In the genomic region with DNA sequence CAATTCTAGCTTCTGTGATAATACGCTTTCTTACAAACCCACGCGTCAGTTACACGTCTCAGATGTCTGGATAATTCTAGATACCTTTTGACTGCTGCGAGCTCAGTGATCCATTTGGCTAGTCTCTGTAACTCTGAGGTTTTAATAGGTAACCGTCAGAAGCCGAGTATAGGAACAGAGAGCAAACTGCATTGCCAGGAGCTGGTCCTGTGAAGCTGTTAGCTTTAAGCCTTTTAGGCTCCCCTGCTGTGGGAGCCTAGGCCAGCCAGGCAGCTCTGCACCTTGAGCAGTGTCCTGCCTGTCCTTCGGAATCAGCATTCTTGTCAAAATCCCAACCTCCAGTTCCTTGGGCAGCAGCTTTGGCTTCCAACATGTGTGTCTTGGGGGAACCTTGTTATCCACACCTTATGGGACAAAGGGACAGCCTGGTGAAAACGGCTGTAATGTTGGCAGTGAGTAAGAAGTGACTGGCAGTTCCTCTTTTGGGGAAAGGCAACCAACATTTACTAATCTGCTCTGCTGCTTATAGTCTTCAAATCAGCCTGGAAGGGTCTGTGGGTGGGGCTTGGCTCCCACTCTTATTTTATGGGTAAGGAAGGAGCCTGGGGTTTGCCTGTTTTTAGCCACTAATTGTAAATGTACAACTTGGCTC, we compare ENCODE assay signal across 12 mouse cellular contexts.
A peak's percentile ranks its signal among the peaks of the same experiment; 100 is the strongest.
DNase-seq lines count a peak whose midpoint lies in the region; ATAC-seq and TF ChIP-seq lines count a peak whose summit lies in the region.
"Had no signal": no experiment of that assay in that cellular context is flagged by ENCODE, and none has a peak within 500 bp of the region (broad histone marks: within the 10 kb centered on the region; RNA-seq: fewer than 3 reads in every experiment).

No protein-coding gene starts in this region.

- H3K36me3 ChIP-seq in forebrain, embryonic 16.5 days (ENCODE audit: control insufficient read depth, insufficient read depth): no peaks in the 10 kb centered on the region
- no peaks in the 10 kb centered on the region for H3K36me3 ChIP-seq in forebrain, postnatal 0 days (ENCODE audit: insufficient read depth)
- no peaks in the 10 kb centered on the region for H3K36me3 ChIP-seq in liver, postnatal 0 days (replicated peaks; ENCODE audit: insufficient read depth, low read length)
- H3K36me3 ChIP-seq: heart, embryonic 15.5 days had no signal

- H3K9me3 ChIP-seq in forebrain, embryonic 16.5 days (ENCODE audit: control insufficient read depth, low read length): no peaks in the 10 kb centered on the region
- no peaks in the 10 kb centered on the region for H3K9me3 ChIP-seq in forebrain, postnatal 0 days (ENCODE audit: low read length)
- no peaks in the 10 kb centered on the region for H3K9me3 ChIP-seq in liver, postnatal 0 days (ENCODE audit: low read length)
- H3K9me3 ChIP-seq: heart, embryonic 15.5 days had no signal

- whole genome bisulfite sequencing in forebrain, embryonic 16.5 days: 51% methylated on average over 9 of the region's 9 CpGs
- 57% methylated on average over 9 of the region's 9 CpGs for WGBS in forebrain, postnatal 0 days
- WGBS in liver, postnatal 0 days (ENCODE audit: insufficient replicate concordance): 49% methylated on average over 9 of the region's 9 CpGs

- TF ChIP-seq EP300 in liver, postnatal 0 days (IDR thresholded peaks at IDR 0.05; ENCODE audit: low read depth): no peak

- CTCF ChIA-PET in Patski (lab: Charles Lee): interaction anchor here (0.7 to 1.1 kb wide), 2 partner anchors 9 to 100 kb away, joined by 3 read pairs; no protein-coding TSS in a partner anchor

- H3K9ac ChIP-seq in forebrain, embryonic 16.5 days (replicated peaks; ENCODE audit: low read depth, low read length): no peak overlapping the region
- H3K9ac ChIP-seq in forebrain, postnatal 0 days: no peak overlapping the region
- H3K9ac ChIP-seq in liver, postnatal 0 days (replicated peaks): no peak overlapping the region
- H3K9ac ChIP-seq: heart, embryonic 15.5 days had no signal

- peak; percentile 12; the same call in 1 of the 2 replicates for ATAC-seq in forebrain, embryonic 16.5 days
- ATAC-seq in forebrain, postnatal 0 days: no peak
- no peak for ATAC-seq in liver, postnatal 0 days
- peak; percentile 36 for ATAC-seq in Patski
- ATAC-seq: lung, postnatal 0 days had no signal

- H3K27me3 ChIP-seq in forebrain, embryonic 16.5 days (replicated peaks; ENCODE audit: control insufficient read depth, insufficient read depth, low read length): no peaks in the 10 kb centered on the region
- no peaks in the 10 kb centered on the region for H3K27me3 ChIP-seq in forebrain, postnatal 0 days (ENCODE audit: insufficient read depth, low read length)
- H3K27me3 ChIP-seq in liver, postnatal 0 days (ENCODE audit: insufficient read depth, low read length): no peaks in the 10 kb centered on the region
- no peaks in the 10 kb centered on the region for H3K27me3 ChIP-seq in Patski
- H3K27me3 ChIP-seq: heart, embryonic 15.5 days had no signal

- POLR2A ChIA-PET in Patski (lab: Charles Lee): interaction anchor here (1.1 kb wide), 2 partner anchors 9 to 84 kb away, joined by 3 to 4 read pairs; no protein-coding TSS in a partner anchor

- no peak for TF ChIP-seq CTCF in forebrain, postnatal 0 days (IDR thresholded peaks at IDR 0.05; ENCODE audit: low read depth)
- TF ChIP-seq CTCF in liver, postnatal 0 days (IDR thresholded peaks at IDR 0.05; ENCODE audit: low read depth): no peak
- no peak for TF ChIP-seq CTCF in Patski (IDR thresholded peaks at IDR 0.05)

- no peak overlapping the region for H3K4me2 ChIP-seq in forebrain, embryonic 16.5 days (ENCODE audit: low read length)
- H3K4me2 ChIP-seq in forebrain, postnatal 0 days (ENCODE audit: low read depth): no peak overlapping the region
- no peak overlapping the region for H3K4me2 ChIP-seq in liver, postnatal 0 days (ENCODE audit: low read depth, low read length)
- H3K4me2 ChIP-seq: heart, embryonic 15.5 days had no signal

- no peak for DNase-seq in forebrain, postnatal 0 days
- no peak for DNase-seq in liver, postnatal 0 days
- DNase-seq in liver (no peak), Patski (ENCODE audit: low read depth, low spot score) (peak; percentile 55)
- DNase-seq in kidney, postnatal 36 days: peak; percentile 42 to 47
- no peak for DNase-seq in right cerebral cortex, adult 18-20 months
- DNase-seq in spleen, postnatal 36 days (ENCODE audit: low spot score in 2 of 2): no peak
- DNase-seq: gastrocnemius, postnatal 25 days; layer of hippocampus, adult 9-11 months had no signal

- peaks cover 6% of the 10 kb centered on the region for H3K4me1 ChIP-seq in forebrain, embryonic 16.5 days (replicated peaks; ENCODE audit: control insufficient read depth, insufficient read depth, low read length)
- H3K4me1 ChIP-seq in forebrain, postnatal 0 days (ENCODE audit: insufficient read depth): peaks cover 6% of the 10 kb centered on the region
- peaks cover 32% of the 10 kb centered on the region for H3K4me1 ChIP-seq in liver, postnatal 0 days (ENCODE audit: insufficient read depth)

- no peak overlapping the region for H3K27ac ChIP-seq in forebrain, embryonic 16.5 days (ENCODE audit: low read length)
- no peak overlapping the region for H3K27ac ChIP-seq in forebrain, postnatal 0 days (ENCODE audit: low read depth, low read length)
- H3K27ac ChIP-seq in liver, postnatal 0 days (ENCODE audit: low read depth): peak overlapping the region; percentile 58
- H3K27ac ChIP-seq: heart, embryonic 15.5 days had no signal

- in situ Hi-C loops in Patski (cut with MboI; ENCODE audit: low pct_unique_long_range_greater_than_20kb): loop anchor here (5.0 to 25.0 kb wide), 4 partner anchors 77 to 1447 kb away; a partner anchor contains a TSS

- no peak overlapping the region for H3K4me3 ChIP-seq in forebrain, embryonic 16.5 days (replicated peaks; ENCODE audit: low read length)
- H3K4me3 ChIP-seq in forebrain, postnatal 0 days (ENCODE audit: low read depth, low read length): no peak overlapping the region
- no peak overlapping the region for H3K4me3 ChIP-seq in liver, postnatal 0 days (ENCODE audit: low read depth, low read length)
- H3K4me3 ChIP-seq: heart, embryonic 15.5 days had no signal

Comparison
In these comparisons a context has a peak if more than half of its experiments do, and no peak if none do; other contexts are left out.
1. ATAC-seq: peak in forebrain, embryonic 16.5 days (single experiment) and Patski (single experiment); none in forebrain, postnatal 0 days (single experiment) and liver, postnatal 0 days (single experiment).
2. DNase-seq: peak in Patski (single experiment) and kidney, postnatal 36 days (2 of 2); none in forebrain, postnatal 0 days (single experiment), liver, postnatal 0 days (single experiment), liver (single experiment), right cerebral cortex, adult 18-20 months (single experiment) and spleen, postnatal 36 days (0 of 2).